Mouse (Mus musculus) monocyte, adult 59 days (primary cell): ENCODE results near the gene Ehd4. TPM values are rescaled to one million over a fixed set of nuclear protein-coding genes. Genes with fewer than 3 reads are reported as not detected.

Experiments used
- total RNA-seq, 2 experiments: library from RNA; stranded (reverse); gene quantifications; one replicate each; pipeline ENCODE4 v1.2.4; 2023

The Ehd4 gene
- 100 to 1,000 TPM; 178 to 188 TPM for total RNA-seq

GRCm38 (mm10) chr2:120154361-120154894 is at the start of gene Ehd4:
Gene Ehd4, minus strand, starts transcription at chr2:120154606.

Other genes with a start within 250 kb of the Ehd4 start
- gene Mapkbp1, start 181.9 kb downstream of the Ehd4 start, total RNA-seq, result 10 to 100 TPM; 11.4 to 13.7 TPM
- 1 to 10 TPM; 5.2 to 6.1 TPM for gene Jmjd7, start 127.1 kb downstream of the Ehd4 start, total RNA-seq
- under 1 TPM; 0.43 to 0.58 TPM for gene Gm28042, start 127.1 kb downstream of the Ehd4 start, total RNA-seq
- 1 to 10 TPM in 1 of 2 experiments, under 1 TPM in 1; 0.81 to 1.3 TPM for gene Pla2g4b, start 121.2 kb downstream of the Ehd4 start, total RNA-seq
- gene Pla2g4e, start 90.7 kb upstream of the Ehd4 start, total RNA-seq, result not detected
- gene Pla2g4d, start 134.6 kb upstream of the Ehd4 start, total RNA-seq, result not detected
- under 1 TPM; 0.50 to 0.97 TPM for gene Pla2g4f, start 159.6 kb upstream of the Ehd4 start, total RNA-seq
- gene Vps39, start 198.5 kb upstream of the Ehd4 start, total RNA-seq, result 10 to 100 TPM; 37.5 to 67.9 TPM
- 10 to 100 TPM; 36.8 to 39.3 TPM for gene Ganc, start 249.3 kb upstream of the Ehd4 start, total RNA-seq
- 10 to 100 TPM; 37.7 to 42.7 TPM for gene Tmem87a, start 249.5 kb upstream of the Ehd4 start, total RNA-seq